Comparison of ENCODE assay signal across 29 mouse cellular contexts in genomic region chr13:115126534-115126933, GRCm38 (mm10). TPM values are rescaled to one million over a fixed set of nuclear protein-coding genes. Genes with fewer than 3 reads are reported as not detected.
"Had no signal": no experiment of that assay in that cellular context is flagged by ENCODE, and none has a peak within 500 bp of the region (broad histone marks: within the 10 kb centered on the region; RNA-seq: fewer than 3 reads in every experiment).

No protein-coding gene starts in this region.

- H3K9ac ChIP-seq: embryonic facial prominence, embryonic 12.5 days; embryonic facial prominence, embryonic 13.5 days; embryonic facial prominence, embryonic 15.5 days; forebrain, embryonic 12.5 days; forebrain, embryonic 13.5 days; forebrain, embryonic 15.5 days; forebrain, postnatal 0 days had no signal

- ATAC-seq: forebrain, embryonic 13.5 days; forebrain, embryonic 14.5 days; forebrain, embryonic 15.5 days; forebrain, embryonic 16.5 days; forebrain, postnatal 0 days had no signal

- DNase-seq: cerebellum, adult 2 months; cerebellum, adult 8-10 months; cerebellum, adult 9-10 months; cerebellum, adult 9-11 months; cerebellum, postnatal 10 days; cerebellum, postnatal 14 days; cerebellum, postnatal 25 days; cerebellum, postnatal 36 days; embryo, embryonic 11 days; forebrain, postnatal 0 days; gastrocnemius, adult 2 months; gastrocnemius, postnatal 10 days; gastrocnemius, postnatal 14 days; gastrocnemius, postnatal 25 days; gastrocnemius, postnatal 36 days; heart, adult 11 months; heart, adult 18-20 months; heart, adult 2 months had no signal

- H3K4me3 ChIP-seq: embryonic facial prominence, embryonic 10.5 days; embryonic facial prominence, embryonic 12.5 days; embryonic facial prominence, embryonic 13.5 days; embryonic facial prominence, embryonic 15.5 days; erythroblast, embryonic 14.5 days; forebrain, embryonic 10.5 days; forebrain, embryonic 12.5 days; forebrain, embryonic 13.5 days; forebrain, embryonic 15.5 days; gastrocnemius, adult 2 months; heart, adult 2 months had no signal

- H3K4me2 ChIP-seq: embryonic facial prominence, embryonic 12.5 days; embryonic facial prominence, embryonic 13.5 days; embryonic facial prominence, embryonic 15.5 days; forebrain, embryonic 12.5 days; forebrain, embryonic 13.5 days; forebrain, embryonic 15.5 days had no signal

- H3K36me3 ChIP-seq: embryonic facial prominence, embryonic 10.5 days; embryonic facial prominence, embryonic 12.5 days; embryonic facial prominence, embryonic 13.5 days; embryonic facial prominence, embryonic 15.5 days; forebrain, embryonic 10.5 days; forebrain, embryonic 12.5 days; forebrain, embryonic 15.5 days had no signal

- H3K27me3 ChIP-seq: embryonic facial prominence, embryonic 12.5 days; embryonic facial prominence, embryonic 13.5 days; embryonic facial prominence, embryonic 15.5 days; forebrain, embryonic 12.5 days; forebrain, embryonic 13.5 days; forebrain, embryonic 15.5 days had no signal

- H3K4me1 ChIP-seq: embryonic facial prominence, embryonic 10.5 days; embryonic facial prominence, embryonic 12.5 days; embryonic facial prominence, embryonic 13.5 days; embryonic facial prominence, embryonic 15.5 days; forebrain, embryonic 10.5 days; forebrain, embryonic 12.5 days; forebrain, embryonic 13.5 days; forebrain, embryonic 15.5 days had no signal

- H3K9me3 ChIP-seq: embryonic facial prominence, embryonic 10.5 days; embryonic facial prominence, embryonic 12.5 days; embryonic facial prominence, embryonic 13.5 days; embryonic facial prominence, embryonic 15.5 days; forebrain, embryonic 10.5 days; forebrain, embryonic 12.5 days; forebrain, embryonic 13.5 days; forebrain, embryonic 15.5 days had no signal

- H3K27ac ChIP-seq: embryonic facial prominence, embryonic 10.5 days; embryonic facial prominence, embryonic 12.5 days; embryonic facial prominence, embryonic 13.5 days; embryonic facial prominence, embryonic 15.5 days; forebrain, embryonic 10.5 days; forebrain, embryonic 12.5 days; forebrain, embryonic 13.5 days; forebrain, embryonic 15.5 days had no signal

RNA-seq across cellular contexts. Expression of gene Itga1, which starts 24.8 kb away (rescaled TPM):
- polyA plus RNA-seq: erythroblast, embryonic 14.5 days had no signal
